Mouse (Mus musculus): Measurements from ENCODE around the gene Asb10.
"Not testable (repeated sequence)": the region's sequence is repeated elsewhere in the genome, so short reads cannot be mapped to it uniquely, and the experiment has no call there.

The Asb10 gene

DNA sequence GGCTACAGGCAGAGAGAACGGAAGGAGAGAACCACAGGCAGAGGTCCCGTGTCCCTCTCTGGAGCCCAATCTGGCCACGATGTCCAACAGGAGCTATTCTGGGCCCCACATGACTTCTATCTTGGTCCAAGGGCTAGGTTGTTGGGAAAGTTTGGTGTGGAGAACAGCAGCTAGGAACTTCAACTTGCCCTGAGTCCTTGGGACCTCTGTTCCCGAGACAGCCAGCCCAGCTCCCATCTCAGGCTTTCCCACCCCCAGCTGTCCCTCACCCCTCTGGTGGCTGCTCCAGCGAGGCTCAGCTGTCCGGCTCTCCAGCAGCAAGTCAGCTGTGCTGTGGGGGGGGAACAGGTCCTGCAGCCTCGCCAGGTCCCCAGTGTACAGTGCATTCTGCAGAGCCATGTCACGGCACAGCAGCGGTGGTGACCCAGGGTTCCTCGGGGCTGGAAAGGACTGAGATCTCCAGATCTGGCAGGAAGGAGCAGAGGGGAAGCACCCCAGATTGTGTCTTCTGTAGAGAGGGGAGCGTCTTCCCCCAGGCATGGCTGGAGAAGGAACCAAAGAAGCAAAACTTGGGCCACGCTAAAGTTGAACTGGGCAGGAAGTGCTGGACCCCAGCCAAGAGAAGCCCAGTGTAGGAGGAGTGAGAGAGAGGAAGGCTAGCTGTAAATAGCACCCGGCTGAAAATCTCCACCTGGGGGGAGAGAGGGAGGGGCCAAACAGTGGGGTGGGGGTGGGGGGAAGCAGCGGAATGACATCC is at the start of gene Asb10:
Asb10 (minus strand) TSS at position 592 of the 757 bp plus-strand sequence.
- in situ Hi-C loops (cut with MboI, MseI): no loop called here

DNA sequence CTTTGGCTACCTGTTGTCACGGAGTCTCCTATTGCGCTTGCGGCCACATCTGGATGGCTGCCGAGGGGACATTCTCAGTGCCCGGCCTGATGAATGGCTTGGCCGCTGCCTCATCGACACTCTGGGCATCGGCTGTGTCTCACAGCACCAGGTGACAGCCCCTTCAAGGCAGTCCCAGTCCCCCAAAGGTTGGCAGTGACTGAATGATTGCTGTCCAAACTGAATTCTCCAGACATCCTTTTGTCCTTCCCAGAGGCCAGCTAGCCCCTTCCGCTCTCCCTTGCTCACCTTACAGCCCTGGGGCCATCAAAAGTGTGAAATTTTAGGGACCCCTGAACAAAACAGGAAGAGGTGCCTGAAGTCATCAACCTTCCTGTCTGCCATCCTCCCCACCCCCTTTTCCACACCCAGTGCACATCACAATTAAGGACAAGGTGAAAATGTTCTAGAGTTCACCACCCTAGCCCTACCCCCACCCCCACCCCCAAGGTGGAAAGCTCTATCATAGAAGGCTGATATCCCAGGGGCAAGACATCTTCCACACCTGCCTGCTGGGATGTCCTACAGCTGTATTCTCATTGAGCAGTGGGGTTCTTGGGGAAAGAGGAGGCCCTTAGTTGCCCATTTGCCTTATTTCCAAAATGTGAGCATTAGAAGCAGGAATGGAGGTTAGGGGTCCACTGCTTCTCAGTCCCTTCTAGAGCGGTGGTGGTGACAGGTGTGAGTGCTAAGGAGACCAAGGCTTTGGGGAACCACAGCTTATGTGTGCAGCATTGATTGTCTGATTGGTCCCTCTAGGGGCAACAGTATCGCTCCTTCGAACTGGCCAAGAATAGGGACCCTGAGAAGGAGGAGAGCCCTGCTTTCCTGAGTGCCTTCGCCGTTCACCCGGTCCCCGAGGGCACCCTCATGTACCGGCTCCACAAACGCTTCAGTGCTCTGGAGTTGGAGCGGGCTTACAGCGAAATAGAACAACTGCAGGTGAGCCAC is 49.0 kb upstream of the Asb10 start:
- in situ Hi-C loops (cut with MboI, MseI): no loop called here

DNA sequence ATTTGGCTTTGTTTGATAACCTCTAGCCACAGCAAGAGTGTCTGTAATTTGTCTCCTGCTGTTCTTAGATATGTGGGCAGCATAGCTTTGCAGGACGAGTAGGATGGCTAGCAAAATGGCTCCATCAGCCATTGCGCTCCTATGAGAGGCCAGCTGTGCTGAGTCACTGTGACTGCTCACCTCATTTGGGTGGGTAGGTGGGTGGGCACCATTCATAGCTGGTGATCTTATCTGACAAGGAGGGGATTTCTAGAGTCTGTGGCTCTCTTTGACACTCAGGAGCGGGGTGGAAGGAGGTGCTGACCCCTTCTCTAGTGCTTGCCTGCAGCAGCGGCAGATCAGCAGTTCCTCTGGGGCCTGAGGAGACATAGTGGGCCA is 46.4 kb upstream of the Asb10 start:
- in situ Hi-C loops (cut with MboI, MseI): no loop called here

DNA sequence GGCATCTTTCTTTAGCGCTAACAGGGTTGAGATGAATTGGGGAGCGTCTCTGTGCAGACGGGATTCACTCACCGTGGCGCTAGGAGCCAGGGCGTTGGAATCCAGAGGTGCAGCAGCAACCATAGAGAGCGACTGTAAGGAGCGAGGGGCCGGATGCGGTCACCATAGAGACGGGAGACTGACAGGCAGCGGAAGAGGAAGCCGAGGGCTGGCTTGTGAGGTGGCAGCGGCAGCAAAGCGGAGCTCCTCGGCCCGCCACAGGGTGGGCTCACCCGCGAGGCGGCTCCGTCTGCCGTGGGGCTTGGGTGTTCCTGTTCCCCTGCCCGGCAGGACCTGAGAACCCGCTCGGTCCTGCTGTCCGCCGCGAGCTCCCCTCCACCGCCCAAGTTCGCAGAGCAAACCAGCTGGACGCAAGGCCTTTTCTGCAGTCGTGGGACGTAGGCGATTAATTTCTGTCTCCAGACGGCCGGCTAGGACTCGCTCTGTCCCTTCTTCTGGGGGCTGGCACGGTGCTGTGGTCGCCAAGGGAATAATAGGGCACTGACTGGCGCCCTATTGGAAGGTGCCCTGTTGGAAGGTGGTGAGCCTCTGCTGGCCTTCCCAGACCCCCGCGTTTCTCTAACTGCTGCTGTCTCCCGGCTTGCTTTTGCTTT is 45.9 kb upstream of the Asb10 start, which contains the start of gene Chpf2:
Chpf2 (plus strand) TSS at position 195 of the 653 bp plus-strand sequence.
- in situ Hi-C loops (cut with MboI, MseI): no loop called here

DNA sequence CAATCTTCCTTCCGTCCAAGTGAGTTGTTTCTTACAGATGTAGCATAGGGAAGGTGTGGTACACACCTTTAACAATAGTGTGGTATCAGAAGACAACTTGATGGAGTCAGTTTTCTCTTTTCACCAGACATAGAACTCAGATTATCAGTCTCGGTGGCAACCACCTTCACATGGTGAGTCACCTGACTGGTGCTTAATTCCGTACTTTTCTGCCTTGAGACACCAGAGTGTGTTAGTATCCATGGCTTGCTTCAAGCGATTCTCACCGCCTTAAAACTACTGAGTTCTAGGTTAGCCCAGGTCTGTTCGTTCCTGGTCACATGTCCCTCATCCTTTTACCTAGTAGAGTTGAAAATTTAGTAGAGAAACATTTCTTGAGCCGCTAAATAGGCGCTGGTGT is 45.3 kb upstream of the Asb10 start:
- in situ Hi-C loops (cut with MboI, MseI): no loop called here

DNA sequence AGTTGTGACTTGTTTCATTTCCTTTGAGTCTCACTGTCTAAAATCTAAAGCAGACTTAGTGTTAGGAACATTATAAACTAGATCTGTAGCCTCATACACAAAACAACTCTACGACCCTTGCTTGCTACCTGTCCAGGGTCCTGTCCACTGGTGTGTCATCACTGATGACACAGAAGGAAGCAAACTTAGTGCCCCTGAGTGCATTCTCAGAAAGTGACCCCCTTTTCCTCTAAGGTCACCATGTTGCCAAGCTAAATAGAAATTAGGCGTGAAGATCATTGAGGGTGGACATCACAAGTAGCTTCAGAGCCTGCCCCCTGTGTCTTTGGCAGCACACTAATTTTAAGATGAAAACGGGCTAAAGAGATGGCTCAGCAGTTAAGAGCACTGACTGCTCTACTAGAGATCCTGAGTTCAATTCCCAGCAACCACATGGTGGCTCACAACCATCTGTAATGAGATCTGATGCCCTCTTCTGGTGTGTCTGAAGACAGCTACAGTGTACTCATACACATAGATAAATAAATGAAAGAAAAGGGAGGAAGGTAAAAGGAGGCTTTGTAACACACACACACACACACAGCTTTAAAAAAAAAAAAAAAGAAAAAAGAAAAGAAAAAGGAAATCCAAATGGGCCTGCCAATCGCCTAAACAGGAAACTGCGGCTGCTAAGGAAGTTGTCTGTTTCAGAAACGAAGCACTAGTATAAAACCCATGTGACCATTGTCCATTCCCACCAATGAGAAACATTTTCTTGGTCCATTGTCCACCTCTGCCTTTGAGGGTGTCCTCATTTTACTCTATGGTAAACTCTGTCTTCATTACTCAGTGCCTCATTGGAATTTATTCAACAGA is 37.6 kb upstream of the Asb10 start:
- in situ Hi-C loops (cut with MboI, MseI): no loop called here

DNA sequence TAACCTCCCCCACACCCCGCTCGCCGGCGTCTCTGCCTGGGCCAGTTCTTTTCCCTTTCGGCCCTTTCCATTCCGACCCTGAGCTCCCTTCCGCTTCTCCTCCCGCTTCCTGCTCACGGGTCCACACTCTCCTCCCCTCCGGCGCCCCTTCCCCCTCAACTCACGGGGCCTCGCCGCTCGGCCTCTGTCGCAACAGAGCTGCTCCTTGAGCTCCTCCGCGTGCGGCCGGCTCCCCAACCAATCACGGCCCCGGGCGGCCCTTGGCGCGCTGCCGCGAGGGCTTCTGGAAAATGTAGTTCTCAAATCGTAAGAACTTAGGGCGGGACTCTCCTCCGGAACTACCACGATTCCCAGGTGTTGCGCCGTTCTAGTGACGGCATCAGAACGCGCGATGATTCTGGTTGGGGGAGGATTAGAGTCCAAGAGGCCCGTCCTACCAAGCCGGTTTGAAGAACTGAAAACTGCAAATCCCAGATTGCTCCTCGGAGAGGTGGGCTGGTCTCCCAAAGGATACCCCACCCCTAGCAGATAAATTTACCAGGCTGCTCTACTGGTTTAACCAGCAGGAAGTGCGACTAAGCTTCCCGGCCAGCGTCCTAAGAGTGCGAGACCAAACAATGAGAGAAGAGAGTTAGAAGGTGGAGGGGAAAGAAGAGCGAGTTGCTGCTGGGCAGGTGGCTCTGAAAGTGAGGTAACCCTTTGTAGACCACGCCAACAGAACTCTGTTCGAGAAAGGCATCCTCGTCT is 36.6 kb upstream of the Asb10 start, which contains the start of gene Abcf2:
Abcf2 (minus strand) TSS at position 285 of the 747 bp plus-strand sequence.
- in situ Hi-C loops (cut with MboI, MseI): no loop called here

DNA sequence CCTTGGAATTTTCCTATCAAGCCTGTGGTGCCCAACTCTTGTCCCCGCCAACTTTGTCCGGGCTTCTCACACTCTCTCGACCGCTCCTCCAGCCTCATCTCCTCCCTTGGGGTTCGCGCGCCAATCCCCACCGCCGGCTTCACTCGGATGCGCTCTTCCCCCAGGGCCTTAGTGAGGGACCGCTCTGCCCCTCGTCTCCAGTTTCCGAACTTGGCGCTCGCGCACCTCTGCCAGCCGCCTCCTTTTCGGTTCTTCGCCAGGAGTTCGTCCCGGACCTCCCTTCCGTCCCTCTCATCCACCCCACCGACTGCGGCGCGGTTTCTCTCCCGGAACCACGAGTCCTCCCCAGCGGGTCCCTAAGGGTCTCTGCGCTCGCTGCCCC is 36.0 kb upstream of the Asb10 start:
- in situ Hi-C loops (cut with MboI, MseI): no loop called here

DNA sequence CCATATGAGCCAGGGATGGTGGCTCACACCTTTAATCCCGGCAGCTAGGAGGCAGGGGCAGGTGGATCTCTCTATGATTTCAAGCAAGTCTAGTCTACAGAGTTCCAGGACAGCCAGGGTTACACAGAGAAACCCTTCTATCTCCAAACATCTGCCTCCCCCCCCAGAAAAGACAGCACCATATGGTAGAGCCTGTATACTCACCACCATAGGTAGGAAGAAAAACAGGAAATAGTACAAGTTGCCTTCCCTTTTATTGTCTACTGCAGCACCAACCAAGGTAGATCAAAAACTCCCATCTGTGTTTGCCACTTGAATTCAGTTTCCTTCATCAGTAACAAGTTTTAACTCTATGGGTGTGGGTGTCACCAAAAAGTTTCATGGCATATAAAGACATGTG is 35.2 kb upstream of the Asb10 start:
- in situ Hi-C loops (cut with MboI, MseI): no loop called here

DNA sequence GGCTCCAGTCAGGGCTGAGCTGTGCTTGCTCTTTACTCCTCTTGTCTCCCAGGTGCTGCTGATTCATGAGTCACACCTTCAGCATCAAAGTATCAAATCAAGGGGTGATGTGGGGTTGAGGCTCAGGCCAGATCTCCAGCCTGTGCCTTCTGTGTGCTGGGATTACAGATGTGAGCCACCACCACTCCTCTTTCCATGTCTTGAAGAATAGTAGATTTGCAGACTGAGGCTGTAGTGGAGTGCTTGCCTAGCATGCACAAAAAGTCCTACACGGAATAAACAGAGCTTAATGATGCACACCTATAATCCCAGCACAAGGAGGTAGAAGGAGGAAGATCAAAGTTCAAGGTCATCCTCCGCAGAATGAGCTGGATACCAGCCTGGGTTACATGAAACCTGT is 15.9 kb upstream of the Asb10 start, which contains the start of gene 4931409K22Rik:
4931409K22Rik (minus strand) TSS at position 101 of the 400 bp plus-strand sequence.
- in situ Hi-C loops (cut with MboI, MseI): no loop called here

DNA sequence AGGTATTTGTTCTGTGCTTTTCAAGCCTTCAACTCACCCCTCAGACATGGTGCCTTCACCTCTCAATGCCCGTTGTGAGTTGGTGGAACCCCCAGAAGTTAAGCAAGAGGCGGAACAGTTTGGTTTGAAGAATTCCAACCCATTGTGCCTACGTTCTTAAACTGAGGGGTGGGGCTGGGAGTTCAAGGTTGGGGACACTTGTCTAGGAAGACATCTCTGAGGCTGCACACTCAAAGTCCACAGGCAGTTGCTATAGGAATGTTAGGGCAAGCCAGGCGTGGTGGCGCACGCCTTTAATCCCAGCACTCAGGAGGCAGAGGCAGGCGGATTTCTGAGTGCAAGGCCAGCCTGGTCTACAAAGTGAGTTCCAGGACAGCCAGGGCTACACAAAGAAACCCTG is 14.6 kb upstream of the Asb10 start:
- in situ Hi-C loops (cut with MboI, MseI): not testable (repeated sequence)

DNA sequence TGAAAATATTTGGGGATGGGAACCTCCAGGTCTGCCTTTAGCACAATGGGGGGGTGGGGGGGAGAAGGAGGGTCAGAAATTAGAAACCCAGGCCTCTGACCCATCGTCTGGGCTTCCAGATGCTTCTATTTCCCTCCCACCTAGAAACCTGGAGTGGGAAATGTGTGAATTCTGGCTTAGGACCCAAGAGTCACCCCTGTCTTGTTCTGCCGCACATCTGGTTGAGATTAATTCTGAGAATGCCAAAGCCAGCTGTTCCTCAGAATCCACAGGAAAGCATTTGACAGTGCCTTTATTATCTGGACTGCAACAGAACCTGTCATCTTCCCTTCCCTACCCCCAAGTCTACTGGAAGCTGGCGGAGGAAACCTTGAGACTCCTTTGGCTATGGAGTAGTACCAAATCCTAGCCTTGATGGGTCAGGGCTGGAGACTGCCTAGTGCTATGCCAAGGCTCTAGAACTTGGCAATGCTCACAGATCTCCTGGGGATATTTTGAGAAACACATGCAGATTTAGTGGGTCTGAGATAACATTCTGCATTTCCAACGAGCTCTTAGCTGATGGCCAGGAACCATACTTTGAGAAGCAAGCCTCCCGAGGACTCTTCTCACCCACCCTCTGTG is 13.0 kb upstream of the Asb10 start:
- in situ Hi-C loops (cut with MboI, MseI): no loop called here

DNA sequence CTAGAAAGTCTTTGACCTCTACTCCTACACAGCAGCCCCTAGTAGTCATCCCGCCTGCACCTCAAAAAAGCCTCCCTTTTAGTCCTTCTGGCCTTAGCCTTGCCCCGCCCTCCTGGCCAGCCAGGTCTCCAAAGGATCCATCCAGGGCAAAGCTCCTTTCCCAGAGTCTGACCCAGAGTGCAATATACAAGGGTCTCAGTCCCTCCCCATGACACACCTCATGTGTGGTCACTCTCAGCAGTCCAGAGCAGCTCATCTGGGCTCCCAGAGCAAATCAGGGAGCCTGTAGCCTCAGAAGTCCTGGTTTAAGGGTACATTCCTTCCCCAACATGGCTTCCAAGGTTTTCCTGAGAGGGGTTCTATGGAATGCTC is 10.5 kb upstream of the Asb10 start:
- in situ Hi-C loops (cut with MboI, MseI): no loop called here

DNA sequence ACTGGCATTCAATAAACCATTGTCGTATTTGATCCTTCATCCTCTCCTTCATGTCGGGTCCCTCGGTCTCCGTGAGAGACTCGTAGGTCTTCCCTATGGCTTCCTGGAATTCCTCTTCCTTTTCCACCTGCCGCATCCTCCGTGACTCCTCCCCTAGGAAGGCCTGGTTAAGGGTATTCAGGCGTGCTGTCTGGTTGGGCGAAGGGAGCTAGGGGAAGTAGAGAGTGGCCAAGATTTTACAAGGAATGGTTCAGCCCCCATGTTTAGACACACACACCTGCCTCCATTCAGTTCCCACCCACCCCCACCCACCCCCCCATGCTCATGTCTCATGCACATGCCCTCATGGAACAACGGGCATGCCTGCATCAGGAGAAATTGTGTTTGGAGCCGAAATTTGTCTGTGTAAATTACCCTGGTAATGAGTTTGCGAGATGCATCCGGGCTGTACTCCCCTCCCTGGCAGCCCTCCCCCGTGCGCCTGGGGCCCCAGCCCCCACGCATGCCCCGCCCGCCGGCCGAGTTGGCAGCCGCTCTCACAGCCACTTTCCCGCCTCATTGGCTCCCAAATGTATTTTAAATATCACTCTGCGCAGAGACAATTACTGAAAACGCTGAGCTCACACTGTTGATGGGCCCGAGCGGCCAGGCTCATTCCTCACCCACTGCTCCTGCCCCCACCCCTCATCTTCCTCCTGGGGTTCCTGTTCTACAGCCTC is 10.0 kb upstream of the Asb10 start:
- in situ Hi-C loops (cut with MboI, MseI): no loop called here

DNA sequence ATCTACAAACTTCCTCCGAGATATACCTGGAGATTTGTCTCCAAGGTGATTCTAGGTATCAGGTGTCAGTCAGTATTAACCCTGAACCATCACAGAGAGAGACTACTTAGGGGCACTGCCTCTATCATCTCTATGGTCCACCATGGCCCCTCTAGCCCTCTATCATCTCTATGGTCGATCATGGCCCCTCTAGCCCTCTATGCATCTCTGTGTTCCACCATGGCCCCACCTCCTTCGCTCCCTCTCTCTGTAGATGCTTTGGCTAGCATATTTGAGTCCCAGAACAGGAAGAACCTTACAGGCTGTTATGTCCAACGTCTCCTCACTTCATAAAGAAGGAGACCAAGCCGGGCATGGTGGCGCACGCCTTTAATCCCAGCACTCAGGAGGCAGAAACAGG is 1.9 kb upstream of the Asb10 start:
- in situ Hi-C loops (cut with MboI, MseI): no loop called here

DNA sequence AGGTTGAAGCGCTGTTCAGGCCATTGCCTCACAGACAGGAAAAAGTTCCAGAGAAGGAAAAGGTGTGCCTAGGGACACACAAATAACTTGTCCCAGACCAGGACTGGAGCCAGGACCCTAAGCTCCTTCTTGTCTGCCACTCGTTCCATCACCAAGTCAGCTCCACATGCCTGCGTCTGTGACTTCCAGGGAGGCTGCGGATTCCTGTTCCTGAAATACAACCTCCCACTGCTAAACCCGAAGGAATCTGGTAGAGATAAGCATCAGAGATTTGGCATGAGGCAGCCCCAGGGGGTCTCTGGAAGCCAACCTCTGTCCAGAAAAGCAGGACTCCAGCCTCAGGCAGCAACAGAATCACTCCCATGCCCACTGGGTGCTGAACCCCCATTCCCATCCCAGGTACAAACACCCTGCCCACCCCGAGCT is 379 bp upstream of the Asb10 start:
- in situ Hi-C loops (cut with MboI, MseI): no loop called here

DNA sequence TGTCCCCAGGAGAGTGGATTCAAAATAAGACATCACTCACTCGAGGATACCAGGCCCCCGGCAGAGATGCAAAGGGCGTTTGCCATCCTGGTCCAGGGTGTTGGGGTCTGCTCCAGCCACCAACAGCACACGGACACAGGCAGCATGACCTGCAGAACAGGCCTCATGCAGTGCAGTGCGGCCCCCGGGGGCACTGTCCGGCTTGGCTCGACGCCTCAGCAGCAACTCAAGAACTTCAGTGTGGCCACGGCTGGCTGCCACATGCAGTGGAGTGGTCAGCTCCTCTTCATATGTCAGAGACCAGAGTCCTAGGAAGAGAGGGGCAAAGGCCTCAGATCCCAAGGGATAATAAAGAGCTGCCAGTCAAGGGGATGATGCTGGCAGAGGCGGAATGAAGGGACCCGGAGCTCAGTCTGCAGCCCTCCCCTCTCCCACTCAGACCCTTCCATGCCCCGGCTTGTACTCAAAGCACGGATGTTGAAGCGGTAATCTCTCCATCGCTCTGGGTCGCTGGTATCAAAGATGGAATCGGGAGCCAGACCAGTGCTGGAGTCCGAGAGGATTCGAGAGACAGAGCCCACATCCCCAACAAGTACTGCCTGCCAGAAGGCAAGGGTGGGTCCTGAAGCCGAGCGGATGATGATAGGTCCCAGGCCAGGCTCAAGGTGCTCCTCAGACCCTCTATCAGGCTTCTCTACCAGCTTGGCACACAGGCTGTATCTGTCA is 1.0 kb downstream of the Asb10 start:
- in situ Hi-C loops (cut with MboI, MseI): no loop called here

DNA sequence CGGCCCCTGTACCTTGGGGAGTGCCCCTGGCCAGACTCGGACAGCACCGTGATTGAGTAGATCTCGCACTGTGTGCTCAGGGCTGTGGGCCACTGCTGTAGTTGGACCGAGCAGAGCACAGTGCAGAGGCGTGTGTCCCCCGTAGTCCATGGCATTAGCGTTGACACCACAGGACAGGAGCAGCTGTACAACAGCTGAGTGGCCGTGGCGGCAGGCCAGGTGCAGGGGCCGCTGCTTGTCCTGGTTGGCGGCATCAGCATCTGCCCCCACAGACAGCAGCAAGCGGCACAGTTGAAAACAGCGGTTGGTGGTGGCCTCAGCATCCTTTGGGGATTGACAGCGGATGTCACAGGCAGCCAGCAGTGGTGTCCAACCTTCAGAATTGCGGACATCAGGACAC is 3.2 kb downstream of the Asb10 start:
- in situ Hi-C loops (cut with MboI, MseI): no loop called here

DNA sequence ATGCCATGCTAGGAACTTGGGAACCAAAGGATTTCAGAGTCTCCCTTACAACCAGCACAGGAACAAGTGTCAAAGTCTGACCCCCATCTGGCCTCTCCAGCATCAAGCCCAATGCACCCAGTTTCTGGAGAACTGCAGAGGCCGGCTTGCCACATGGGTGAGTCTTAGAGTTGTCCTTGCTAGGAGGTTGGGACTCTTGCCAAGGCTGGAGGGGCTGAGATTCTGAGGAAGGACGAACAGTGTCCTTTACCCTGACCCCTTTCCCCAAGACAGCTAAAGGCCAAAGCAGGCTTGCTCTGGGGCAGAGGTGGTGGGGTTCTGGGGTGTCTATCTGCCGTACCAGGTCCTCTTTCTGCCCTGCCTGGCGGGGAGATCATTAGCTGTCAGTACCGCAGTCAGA is 4.3 kb downstream of the Asb10 start:
- in situ Hi-C loops (cut with MboI, MseI): no loop called here
